ENCODE assay signal across 12 mouse cellular contexts in genomic region chr7:134231378-134232346, GRCm38 (mm10). TPM values are rescaled to one million over a fixed set of nuclear protein-coding genes. Genes with fewer than 3 reads are reported as not detected.
A peak's percentile ranks its signal among the peaks of the same experiment; 100 is the strongest.
DNase-seq lines count a peak whose midpoint lies in the region; ATAC-seq and TF ChIP-seq lines count a peak whose summit lies in the region.
"Had no signal": no experiment of that assay in that cellular context is flagged by ENCODE, and none has a peak within 500 bp of the region (broad histone marks: within the 10 kb centered on the region; RNA-seq: fewer than 3 reads in every experiment).

TSS of gene Adam12 (minus strand) at chr7:134232146.

- ATAC-seq in lung, embryonic 15.5 days (ENCODE audit: borderline replicate concordance, extremely low read depth, low FRiP score, low TSS enrichment): no peak
- ATAC-seq in embryonic facial prominence, embryonic 15.5 days (ENCODE audit: insufficient number of reproducible peaks, low FRiP score, low TSS enrichment, low read depth): no peak
- ATAC-seq in megakaryocyte progenitor cell, adult 5-6 weeks (replicated peaks; ENCODE audit: poor library complexity): no peak

- H3K27ac ChIP-seq in gastrocnemius, adult 2 months: no peak within 1 kb of the TSS
- H3K27ac ChIP-seq in lung, embryonic 15.5 days: no peak within 1 kb of the TSS
- H3K27ac ChIP-seq in embryonic facial prominence, embryonic 15.5 days (replicated peaks): no peak within 1 kb of the TSS
- H3K27ac ChIP-seq: hindbrain, embryonic 12.5 days had no signal

- peaks cover 53% of the 10 kb centered on the region for H3K4me1 ChIP-seq in lung, embryonic 15.5 days
- no peaks in the 10 kb centered on the region for H3K4me1 ChIP-seq in embryonic facial prominence, embryonic 15.5 days

- H3K4me3 ChIP-seq in gastrocnemius, adult 2 months: no peak within 1 kb of the TSS
- no peak within 1 kb of the TSS for H3K4me3 ChIP-seq in lung, embryonic 15.5 days
- H3K4me3 ChIP-seq in embryonic facial prominence, embryonic 15.5 days (replicated peaks): no peak within 1 kb of the TSS
- H3K4me3 ChIP-seq: erythroblast, embryonic 14.5 days; hindbrain, embryonic 12.5 days; myocyte had no signal

- no peaks in the 10 kb centered on the region for H3K36me3 ChIP-seq in lung, embryonic 15.5 days
- no peaks in the 10 kb centered on the region for H3K36me3 ChIP-seq in embryonic facial prominence, embryonic 15.5 days
- H3K36me3 ChIP-seq: hindbrain, embryonic 12.5 days had no signal

- 67% methylated on average over 14 of the region's 14 CpGs for WGBS in lung, embryonic 15.5 days
- WGBS in embryonic facial prominence, embryonic 15.5 days: 60% methylated on average over 14 of the region's 14 CpGs

- no peaks in the 10 kb centered on the region for H3K9me3 ChIP-seq in lung, embryonic 15.5 days
- H3K9me3 ChIP-seq in embryonic facial prominence, embryonic 15.5 days (replicated peaks): no peaks in the 10 kb centered on the region
- H3K9me3 ChIP-seq: hindbrain, embryonic 12.5 days had no signal

- no peak within 1 kb of the TSS for H3K4me2 ChIP-seq in lung, embryonic 15.5 days
- H3K4me2 ChIP-seq in embryonic facial prominence, embryonic 15.5 days (replicated peaks): no peak within 1 kb of the TSS
- H3K4me2 ChIP-seq: hindbrain, embryonic 12.5 days had no signal

- intact Hi-C loops in gastrocnemius, adult 2 months (cut with DNase I): no loop called here
- intact Hi-C loops in left cerebral cortex, postnatal 25 days (cut with DNase I): no loop called here

- no peak within 1 kb of the TSS for H3K9ac ChIP-seq in lung, embryonic 15.5 days
- H3K9ac ChIP-seq in embryonic facial prominence, embryonic 15.5 days: no peak within 1 kb of the TSS
- H3K9ac ChIP-seq: hindbrain, embryonic 12.5 days had no signal

- H3K27me3 ChIP-seq in lung, embryonic 15.5 days: no peaks in the 10 kb centered on the region
- H3K27me3 ChIP-seq in embryonic facial prominence, embryonic 15.5 days: no peaks in the 10 kb centered on the region
- H3K27me3 ChIP-seq: hindbrain, embryonic 12.5 days had no signal

- no peak for TF ChIP-seq CTCF in gastrocnemius, adult 2 months (IDR thresholded peaks at IDR 0.05)

- DNase-seq in gastrocnemius, postnatal 10 days: no peak
- DNase-seq in gastrocnemius, adult 2 months: no peak
- no peak for DNase-seq in lung, adult 18-20 months
- DNase-seq in thymus, postnatal 14 days: peak; percentile 54
- DNase-seq in left cerebral cortex, postnatal 25 days (ENCODE audit: low spot score in 2 of 2): no peak
- DNase-seq: layer of hippocampus, postnatal 36 days had no signal

RNA-seq across cellular contexts. Expression of gene Adam12, which starts in this region (rescaled TPM):
- total RNA-seq in gastrocnemius, postnatal 10 days (2021): 10 to 100 TPM; 12.7 to 22.1 TPM
- under 1 TPM; 0.31 to 0.78 TPM for total RNA-seq in gastrocnemius, adult 2 months (2021)
- 17.7 and 23.2 TPM in 2 replicates for polyA plus RNA-seq in lung, embryonic 15.5 days (2015; fragmentation: Nextera tagmentation; extraction: Ambion mirVana)
- 10.4 and 11.7 TPM in 2 replicates for polyA plus RNA-seq in embryonic facial prominence, embryonic 15.5 days (2015; fragmentation: Nextera tagmentation; extraction: Ambion mirVana)
- total RNA-seq in megakaryocyte progenitor cell, adult 5-6 weeks (2015): 0.02 and 0.24 TPM in 2 replicates
- 0.12 TPM in 1 of 2 replicates, not detected in the other for total RNA-seq in megakaryocyte progenitor cell, adult 5-6 weeks (2017)
- total RNA-seq in left cerebral cortex, postnatal 25 days (2021): 1 to 10 TPM; 3.8 to 6.0 TPM
